Mouse (Mus musculus) layer of hippocampus, adult 11-12 months (tissue): ENCODE results near the gene Nell1.
A peak's percentile ranks its signal among the peaks of the same experiment; 100 is the strongest.

Source experiments
- DNase-seq: peaks from one replicate; pipeline ENCODE4 v3.0.0; 2022; ENCODE audit warnings: low spot score

Nell1 gene

DNA sequence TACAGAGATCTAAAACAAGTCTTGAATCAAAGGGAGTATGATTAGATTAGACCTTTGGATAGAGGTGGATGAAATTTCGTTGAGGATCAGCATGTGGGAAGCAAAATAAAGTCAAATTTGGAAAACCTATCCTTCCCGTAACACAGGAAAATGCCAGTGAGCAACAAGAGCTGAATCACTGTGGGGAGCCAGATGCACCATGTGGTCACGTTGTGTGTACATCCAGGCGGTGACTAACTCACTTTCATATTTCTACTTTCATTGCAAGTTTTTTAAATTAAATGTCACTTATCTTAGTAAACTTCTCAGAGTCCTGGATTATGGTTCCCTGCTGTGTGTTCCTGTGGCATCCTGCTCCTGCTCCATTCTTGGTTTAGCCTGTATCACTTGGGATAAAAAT lies 576.8 kb downstream of the Nell1 start:
- peak; percentile 20 for DNase-seq

DNA sequence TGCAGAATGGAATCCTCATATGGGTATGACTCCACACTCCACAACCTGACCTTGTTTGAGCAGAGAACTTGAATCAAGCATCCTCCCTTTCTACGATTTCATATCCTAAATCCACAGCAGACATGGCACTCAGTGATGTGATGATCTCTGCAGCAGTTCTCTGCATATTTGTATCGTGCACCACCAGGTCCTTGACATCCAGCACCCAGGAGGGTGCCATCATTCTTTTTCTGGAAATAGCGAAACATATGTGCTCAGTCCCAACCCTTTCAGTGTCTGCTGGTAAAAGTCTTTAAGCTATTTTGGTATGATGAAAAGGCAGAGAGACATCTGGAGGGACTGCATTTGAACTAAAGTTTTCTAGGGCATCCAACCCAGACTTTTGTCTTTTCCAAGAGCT lies 588.0 kb downstream of the Nell1 start:
- no peak for DNase-seq

DNA sequence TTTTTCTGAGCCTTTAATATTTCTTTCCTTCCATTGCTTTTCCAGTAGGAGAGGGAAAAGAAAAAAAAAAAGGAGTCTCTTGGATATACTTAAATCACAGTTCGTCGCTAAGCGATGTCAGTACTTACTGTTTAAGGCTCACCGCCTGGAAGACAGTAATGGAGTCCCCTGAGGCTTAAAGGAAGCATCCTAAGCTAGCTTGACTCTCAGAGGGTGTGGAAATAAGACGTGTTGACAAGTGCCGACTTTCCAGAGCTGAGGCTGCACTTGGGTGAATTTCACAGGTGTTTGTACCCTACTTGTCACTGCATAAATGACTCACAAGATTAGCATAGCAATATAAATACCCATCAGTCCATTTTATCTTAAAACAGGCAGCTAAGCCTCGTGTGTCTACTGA lies 599.2 kb downstream of the Nell1 start:
- no peak for DNase-seq

DNA sequence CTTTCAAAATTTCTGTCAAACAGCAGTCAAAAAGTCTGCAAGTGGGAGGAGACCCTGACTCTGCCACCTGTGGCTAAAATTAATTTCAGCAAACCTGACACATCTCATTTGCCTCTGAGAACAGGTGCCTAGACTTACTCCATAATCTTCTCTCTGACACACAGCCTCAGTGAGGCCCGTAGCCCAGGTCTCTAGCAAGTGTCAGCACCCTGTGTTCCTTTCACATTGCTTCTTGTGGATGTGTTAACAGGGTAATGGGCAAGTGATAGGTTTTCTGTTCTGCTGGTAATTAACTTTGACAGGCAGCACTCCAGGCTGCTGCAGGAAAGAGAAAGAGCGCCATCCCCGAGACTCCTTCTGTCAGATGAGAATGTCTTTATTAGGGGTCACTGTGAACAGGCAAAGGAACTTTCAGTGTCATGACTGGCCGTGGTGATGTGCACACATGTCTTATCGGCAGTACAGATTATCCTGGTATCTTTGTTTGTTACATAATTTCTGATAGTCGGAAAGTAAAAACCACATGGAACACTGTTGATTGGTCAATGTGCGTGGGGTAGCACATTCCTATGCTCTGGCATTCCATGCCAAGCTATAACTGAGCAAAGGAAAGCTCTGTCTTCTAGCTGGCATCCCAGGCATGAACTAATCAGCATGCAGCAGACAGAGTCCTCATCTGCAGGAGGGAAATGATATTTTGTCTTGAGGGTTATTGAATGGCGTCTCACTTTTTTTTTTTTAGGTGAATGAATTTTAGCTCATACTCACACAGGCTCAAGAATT lies 614.2 kb downstream of the Nell1 start:
- DNase-seq, result no peak

DNA sequence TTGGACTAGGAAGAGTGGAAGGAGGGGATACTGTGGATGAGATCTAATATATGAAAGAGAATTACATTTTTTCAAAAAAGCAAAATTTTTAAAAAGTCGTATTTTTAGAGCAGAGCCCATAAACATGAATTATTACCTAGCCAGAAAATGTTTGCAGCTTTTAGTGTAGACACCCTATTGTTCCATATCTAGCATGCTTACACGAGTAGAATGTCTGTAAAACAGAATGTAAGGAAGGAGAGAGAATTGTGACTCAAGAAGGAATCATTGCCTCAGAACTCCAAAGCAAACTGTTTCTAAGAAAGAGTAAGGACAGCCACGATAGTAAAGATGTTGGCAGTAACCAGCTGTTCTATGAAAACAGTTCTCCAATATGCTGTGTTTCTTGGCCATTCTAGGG lies 624.2 kb downstream of the Nell1 start, which contains the start of gene 4933405O20Rik:
Gene 4933405O20Rik (plus strand): TSS at position 301 of the 400 bp plus-strand sequence.
- no peak for DNase-seq

DNA sequence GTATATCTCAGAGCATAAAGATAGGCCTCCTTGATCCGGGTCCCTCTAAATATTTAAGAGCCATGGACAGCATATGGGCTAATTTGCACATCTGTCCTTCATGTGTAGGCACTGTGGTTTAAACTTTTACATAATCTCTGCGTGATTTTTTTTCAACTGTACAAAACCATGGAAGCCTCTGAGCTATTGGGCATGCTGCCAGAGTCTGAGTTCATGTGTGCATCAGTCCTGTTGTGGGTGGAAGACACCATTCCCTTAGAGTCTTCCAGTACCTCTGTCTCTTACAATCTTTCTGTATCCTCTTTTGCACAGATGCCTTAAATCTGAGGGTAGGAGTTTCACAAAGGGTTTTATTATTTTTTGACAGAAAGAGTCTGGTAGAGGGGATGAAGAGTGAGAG lies 639.4 kb downstream of the Nell1 start:
- peak; percentile 27 for DNase-seq

DNA sequence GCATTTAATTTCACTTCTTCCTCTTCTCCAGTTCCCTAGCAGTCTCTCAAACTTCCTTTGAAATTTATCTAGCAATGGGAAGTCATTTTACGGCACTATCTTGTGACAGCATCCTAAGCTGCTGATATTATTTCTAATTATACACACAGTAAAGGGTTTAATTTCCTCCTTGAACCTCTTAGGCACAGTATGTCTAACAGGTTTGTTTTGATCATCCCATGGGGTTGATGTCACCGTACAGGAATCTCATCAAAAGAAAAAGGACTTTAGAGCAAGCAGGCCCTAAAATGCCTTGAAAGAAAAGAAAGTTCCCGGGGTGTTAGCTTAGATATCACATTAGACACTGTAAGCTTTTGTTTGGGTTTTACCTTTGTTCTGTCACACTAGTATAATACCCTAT lies 654.5 kb downstream of the Nell1 start:
- DNase-seq, result no peak

DNA sequence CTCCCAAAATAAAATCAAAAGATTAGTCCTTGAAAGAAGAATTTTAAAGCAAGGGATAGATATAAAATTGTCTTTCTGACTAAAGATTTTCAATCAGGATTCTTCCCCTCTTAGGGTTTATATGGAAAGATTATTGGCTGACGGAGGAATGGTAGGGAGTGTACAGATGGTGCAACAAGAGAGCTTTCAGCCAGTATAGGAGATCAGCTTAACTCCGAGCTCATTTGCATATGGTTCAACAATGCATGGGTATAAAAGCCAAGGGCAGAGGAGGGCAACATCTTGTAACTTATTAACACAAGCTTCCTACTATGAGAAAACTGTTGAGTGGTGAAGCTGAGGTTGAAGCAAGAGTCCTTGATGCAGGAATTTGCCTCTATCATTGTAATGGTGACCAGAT lies 658.5 kb downstream of the Nell1 start:
- no peak for DNase-seq

DNA sequence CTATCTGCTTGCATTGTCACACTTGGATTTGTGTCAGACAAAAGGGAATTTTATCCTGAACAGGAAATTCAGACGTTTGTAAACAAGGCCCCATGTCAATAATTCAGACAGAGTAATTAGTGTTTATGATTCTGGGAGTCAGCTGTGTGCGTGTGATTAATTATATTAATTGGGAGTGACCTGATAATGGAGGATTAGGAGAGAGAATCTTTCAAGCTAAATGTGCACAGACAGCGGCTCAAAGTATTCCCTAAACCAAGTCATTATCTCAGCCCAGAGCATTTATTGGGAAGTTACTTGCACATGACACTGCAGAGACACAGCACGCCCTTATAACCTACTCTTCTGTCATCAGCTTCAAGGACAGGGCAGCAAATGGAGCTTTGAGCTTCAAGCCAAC lies 697.6 kb downstream of the Nell1 start:
- no peak for DNase-seq

DNA sequence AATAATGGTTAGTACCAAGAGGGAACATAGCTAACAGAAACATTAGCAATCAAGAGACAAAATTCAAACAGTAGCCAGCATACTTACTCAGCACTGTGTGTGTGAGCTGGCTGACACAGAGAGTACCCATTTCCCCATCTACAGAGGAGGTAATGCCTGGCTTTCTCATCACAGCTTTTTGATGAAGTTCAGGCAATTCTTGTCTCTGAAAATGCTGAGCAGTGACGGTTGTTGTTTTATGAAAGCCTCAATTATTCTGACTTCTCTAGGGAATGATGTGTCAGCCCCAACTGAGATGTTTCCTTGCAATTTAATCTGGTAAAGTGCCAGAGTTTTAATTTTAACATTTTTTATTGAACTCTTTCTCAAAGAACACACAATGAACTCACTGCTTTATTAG lies 700.8 kb downstream of the Nell1 start:
- DNase-seq, result no peak

DNA sequence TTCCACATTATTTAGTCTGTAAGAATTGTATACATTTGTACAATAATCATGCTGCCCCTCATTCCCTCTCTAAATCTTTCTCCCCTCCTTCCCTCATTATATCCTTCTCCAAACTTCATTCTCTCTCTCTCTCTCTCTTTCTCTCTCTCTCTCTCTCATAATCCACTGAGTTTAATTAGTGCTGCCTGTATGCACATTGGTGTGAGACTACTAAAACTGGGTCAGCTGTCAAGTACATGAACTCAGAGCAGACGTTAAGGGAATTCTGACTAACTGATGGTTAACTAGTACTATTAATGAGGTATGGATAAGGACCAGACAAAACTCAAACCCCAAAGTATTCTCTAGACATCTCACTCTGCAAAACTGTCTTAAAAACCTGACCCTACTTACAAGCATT lies 702.8 kb downstream of the Nell1 start:
- DNase-seq, result no peak

DNA sequence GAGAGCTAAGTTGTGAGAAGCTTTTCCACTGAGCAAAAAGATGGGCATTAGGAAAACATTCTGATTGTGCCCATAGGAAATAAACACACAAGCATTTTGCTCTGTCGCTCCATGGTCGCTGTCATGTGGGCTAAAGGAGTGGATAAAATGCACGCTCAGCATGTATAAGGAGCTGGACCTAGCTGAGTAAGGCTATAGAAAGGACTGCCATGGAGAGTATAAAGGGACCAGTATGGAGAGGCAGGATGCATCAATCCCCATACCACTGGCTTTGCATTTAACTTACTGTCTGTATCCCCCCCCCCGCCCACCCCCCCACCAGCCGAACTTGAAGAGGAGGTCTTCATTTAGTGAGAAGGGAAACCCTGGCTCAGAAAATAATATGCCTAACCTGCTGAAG lies 711.7 kb downstream of the Nell1 start:
- no peak for DNase-seq

DNA sequence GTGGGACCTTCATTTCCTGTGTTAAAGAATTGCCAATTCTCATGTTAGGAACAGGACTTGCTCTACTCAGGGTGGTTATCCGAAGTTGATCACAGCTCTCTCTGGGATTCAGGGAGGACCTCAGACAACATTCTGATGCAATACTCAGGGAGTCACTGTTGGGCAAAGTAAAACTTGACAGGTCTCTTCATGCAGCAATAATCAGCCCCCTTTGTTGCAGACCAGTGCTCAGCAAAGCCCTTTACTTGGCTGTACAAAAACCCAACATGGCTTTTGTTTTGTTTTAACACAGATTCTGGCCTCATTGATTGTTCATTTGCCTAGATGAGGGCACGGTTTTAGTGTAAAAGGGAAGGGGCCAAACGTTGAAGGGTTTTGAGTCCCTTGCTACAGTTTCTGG lies 750.5 kb downstream of the Nell1 start:
- no peak for DNase-seq

DNA sequence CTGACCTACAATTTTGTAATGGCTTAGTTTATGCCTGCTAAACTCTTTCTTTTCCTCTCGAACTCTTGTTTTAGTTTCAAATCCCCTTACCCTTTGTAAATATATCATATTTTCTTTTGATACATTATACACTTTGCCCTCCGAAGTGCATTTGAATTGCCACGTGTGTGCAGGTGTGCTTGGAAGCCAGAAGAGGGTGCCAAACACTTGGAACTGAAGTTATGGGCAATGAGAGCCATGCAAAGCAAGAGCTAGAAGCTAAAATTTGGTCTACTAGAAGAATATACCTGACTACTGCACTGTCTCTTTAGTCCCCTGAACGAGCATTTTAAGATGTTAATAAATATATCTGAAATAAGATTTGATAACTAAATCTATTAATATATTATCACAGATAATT lies 756.3 kb downstream of the Nell1 start:
- no peak for DNase-seq

DNA sequence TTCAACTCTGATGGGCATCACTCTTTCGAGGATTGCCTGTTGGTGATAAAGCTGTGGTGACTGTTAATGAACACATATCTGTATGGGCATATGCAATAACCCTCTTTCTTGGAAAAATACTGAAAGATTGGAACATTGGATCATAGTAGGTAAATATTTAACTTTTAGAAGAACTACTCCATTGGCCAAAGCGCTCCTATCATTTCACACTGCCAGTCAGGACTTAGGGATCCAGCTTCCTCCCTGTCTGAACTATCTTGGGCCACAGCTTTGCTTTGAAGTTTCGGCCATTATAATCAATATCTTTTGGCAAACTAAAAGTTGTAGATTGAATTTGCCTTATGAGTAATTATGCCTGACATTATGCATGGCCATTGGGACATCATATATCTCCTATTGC lies 780.9 kb downstream of the Nell1 start:
- DNase-seq, result no peak

DNA sequence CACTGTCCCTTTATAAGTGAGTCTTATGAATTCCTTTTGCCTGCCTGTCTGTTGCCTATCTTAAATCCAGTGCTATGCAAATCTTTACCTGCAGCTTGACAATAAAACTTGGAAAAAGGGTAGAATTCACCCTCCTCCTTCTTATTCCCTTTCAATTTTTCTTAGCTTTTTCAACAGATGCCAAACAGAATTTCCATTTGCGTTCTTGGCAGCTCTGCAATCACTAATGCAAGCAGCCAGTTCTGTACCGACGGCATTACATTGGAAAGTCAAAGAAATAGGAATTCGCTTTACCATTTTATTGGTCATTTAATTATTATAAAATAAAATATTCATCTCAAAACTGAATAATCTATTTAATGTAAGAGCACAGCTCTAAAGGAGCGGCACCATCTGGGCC lies 781.7 kb downstream of the Nell1 start:
- DNase-seq, result no peak

DNA sequence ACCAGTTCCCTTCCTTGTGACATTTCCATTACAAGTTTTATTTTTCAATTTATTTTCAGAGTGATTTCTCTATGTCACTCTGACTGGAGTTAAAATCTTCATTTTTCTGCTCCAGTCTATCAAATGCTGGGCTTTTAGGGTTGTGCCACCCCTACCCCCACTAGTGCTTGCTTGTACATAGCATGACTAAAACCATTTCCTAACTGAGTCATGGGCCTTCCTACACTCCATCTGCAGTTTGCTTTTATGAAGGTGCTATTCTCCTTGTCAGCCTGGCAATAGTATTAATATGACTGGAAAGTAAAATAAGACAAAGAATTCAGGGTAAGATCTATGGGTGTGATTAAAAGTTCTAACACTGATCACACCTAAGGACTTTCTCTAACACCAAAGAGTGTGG lies 798.9 kb downstream of the Nell1 start:
- peak; percentile 9 for DNase-seq

DNA sequence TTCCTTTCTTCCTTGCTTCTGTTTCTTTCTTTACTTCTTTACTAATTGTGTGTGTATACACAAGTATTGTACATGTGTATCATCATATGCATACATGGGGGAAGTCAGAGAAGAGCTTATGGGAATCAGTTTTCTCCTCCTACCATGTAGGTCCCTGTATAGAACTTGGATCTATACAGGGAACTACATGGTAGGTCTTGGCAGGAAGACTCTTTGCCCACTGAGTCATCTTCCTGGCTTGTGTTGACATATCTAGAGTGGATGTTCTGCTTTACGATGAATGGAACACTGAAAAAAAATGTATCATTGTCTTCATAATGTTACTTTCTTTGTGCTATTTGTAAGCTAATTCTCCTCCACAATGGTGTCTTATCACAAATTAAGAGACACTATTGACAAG lies 806.4 kb downstream of the Nell1 start:
- DNase-seq, result no peak

DNA sequence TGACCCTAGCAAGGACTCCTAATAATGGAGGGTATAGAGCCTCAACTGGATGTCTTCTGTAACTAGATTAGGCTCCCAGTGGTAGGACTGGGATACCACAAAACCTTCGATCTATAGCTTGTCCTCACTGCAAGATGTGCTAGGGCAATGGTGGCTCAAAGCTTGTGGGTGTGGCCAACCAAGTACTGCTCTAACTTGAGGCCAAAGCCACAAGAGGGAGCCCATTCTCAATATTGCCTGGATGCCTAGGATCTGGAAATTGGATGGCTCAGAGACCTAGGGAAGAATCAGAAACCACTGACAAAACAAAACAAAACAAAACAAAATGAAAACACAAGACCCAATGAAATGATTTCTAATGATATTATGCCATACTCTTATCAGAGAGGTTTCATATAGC lies 809.0 kb downstream of the Nell1 start:
- DNase-seq, result no peak

DNA sequence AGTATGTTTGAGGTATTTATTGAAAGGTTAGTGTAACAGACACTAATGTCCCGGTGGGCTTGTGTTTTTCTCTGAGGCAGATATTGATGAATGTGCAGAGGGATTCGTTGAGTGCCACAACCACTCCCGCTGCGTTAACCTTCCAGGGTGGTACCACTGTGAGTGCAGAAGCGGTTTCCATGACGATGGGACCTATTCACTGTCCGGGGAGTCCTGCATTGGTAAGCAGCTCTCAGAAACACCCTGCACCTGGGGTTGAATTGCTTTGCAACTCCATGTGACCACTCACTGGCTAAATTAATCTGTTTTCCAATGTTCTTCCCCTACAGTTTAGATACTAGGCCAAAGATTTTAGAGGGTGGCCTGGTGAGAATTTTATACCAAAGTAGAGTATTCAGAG lies 851.5 kb downstream of the Nell1 start:
- DNase-seq, result no peak

DNA sequence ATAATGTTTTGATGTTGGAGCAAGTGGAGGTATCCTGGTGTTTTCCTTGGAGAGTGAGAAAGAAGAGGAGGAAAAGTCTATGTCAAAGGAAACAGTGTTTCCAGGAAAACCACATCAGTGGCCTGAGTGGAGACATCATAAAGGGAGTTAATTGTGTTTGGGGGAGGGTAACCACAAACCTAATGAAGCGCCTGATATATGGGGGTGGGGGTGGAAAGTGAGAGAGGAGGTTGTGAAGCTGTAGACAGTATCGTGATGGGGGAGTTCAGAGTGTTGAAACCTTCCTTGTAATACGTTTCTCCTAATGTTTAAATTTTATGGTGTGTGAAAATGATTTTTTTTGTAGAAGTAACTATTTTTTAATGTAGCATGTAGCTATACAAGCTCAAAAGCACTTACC lies 858.1 kb downstream of the Nell1 start:
- DNase-seq, result no peak

DNA sequence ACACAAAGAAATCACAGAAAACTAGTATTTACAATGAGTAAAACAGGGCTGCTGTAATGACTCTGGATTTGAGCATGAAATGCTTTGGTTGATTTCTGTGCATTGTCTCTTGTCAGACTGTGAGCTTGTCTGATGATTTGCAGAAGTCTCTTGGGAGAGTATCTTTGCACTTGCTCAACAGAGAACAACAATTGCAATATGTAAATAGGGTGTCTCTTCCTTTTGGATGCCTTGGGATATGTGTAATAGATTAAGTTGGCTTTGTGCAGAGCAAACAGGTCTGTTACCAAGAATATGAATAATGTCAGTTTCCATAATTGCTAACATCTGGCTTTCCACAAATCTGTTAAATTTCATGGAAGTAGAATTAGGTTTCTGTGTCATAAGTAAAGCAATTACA lies 868.0 kb downstream of the Nell1 start:
- no peak for DNase-seq

DNA sequence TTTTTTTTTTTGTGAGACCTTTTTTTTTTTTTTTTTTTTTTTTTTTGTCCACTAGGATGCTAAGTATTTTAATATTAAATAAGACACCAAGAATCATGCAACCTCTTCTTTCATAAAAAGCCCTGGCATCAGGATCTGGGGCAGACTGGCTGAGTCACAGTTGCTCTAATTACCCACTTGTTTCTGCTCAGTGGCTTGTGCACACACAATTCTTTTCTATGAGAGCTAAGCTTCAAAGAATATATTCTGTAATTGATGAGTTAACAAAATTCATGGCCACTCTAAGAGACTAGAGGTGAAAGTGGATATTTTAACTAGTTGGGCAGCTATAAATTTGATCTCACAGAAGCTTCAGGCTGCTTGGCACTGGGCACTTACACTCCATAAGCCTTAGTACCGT lies 873.3 kb downstream of the Nell1 start:
- no peak for DNase-seq

DNA sequence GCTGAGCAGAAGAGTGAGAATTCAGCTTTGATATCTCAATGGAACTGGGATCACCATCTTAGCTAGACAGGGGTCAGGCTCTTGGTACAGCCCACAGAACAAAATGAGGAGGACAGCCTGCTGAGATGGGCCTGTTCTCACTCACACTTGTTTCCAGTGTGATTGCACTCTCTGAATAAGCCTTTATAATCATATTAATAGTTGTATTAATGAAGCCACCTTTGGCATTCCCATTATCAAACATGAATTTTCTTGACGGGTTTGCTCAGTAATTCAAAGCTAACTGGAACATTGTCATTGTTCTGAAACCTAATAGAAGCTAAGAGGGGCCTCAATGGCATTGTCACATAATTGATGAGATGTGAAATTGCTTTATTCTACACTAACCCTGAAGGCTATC lies 875.6 kb downstream of the Nell1 start:
- DNase-seq, result no peak

DNA sequence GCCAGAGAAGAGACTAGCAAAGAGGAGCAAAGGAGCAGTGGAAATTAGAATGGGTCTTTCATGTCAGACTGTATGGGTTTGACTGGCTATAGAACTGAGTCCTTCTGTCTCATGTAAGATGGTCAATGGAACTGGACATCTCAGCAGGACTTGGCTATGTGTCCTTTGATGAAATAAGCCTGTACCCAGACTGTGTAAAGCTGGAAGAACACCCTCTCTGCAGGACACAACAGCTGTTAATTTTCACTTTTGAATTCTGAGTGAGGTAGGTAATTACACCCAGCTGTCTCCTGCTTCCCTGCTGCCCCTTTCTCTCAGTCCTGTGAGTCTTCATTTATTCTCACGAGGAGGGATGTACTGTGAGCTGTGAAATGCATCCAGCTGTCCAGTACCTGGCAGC lies 895.5 kb downstream of the Nell1 start:
- no peak for DNase-seq
